Mouse (Mus musculus) C2C12 (cell line): ENCODE data around the gene Rpgrip1.

ENCODE experiments used
- CTCF ChIP-seq: IDR thresholded peaks from one replicate; pipeline ENCODE4 v1.5.1; 2011; ENCODE audit not compliant: control insufficient read depth, insufficient read depth, insufficient read length
- MAX ChIP-seq: IDR thresholded peaks from one replicate; pipeline ENCODE4 v1.6.1; 2011; ENCODE audit warnings: mild to moderate bottlenecking, control low read depth
- MYOD1 ChIP-seq: IDR thresholded peaks from one replicate; pipeline ENCODE4 v1.6.1; 2011; ENCODE audit warnings: low read depth; ENCODE audit not compliant: control insufficient read depth, insufficient read length
- MYOG ChIP-seq: IDR thresholded peaks from one replicate; pipeline ENCODE4 v1.6.1; 2011; ENCODE audit not compliant: control insufficient read depth, insufficient read length; ENCODE audit errors: extremely low read depth
- USF1 ChIP-seq: IDR thresholded peaks from one replicate; pipeline ENCODE4 v1.6.1; 2011; ENCODE audit warnings: low read depth, mild to moderate bottlenecking, control low read depth, moderate library complexity

DNA sequence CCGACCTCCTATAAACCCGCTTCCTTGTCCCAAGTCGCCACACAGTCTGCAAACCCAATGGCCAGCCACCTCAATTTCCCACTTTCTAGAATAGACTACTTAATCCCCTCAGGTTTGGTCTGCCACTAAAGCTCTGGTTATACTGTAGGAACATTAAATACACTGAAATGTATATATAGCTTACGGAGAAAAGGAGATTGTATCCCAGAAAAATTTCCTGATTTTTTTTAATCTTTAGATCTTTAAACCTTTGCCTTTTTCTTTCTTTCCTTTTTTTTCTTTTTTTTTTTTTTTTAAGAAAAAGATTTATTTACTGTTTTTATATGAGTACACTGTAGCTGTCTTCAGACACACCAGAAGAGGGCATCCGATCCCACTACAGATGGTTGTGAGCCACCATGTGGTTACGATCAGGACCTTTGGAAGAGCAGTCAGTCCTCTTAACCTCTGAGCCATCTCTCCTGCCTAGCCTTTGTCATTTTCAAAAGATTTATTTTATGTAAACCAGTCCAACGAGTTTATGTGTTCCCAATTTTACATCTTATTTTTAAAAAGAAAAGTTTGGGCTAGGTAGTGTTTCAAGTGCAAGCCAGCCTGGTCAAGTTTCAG is 5.7 kb upstream of the Rpgrip1 start:
- TF ChIP-seq MYOD1 (no peak), USF1 (no peak), CTCF (no peak), MYOG (no peak), MAX (no peak)
